Mouse (Mus musculus) hindbrain, embryonic 16.5 days (tissue): ENCODE data around the gene Fbrsl1. TPM values are rescaled to one million over a fixed set of nuclear protein-coding genes. Genes with fewer than 3 reads are reported as not detected.
"Not testable (repeated sequence)": the region's sequence is repeated elsewhere in the genome, so short reads cannot be mapped to it uniquely, and the experiment has no call there.

Experiments used
- ATAC-seq: fragments of 200-750 bp; cut with Nextera tagmentation; 2 replicates; pipeline ENCODE4 v1.8.0; 2017; ENCODE audit warnings: moderate TSS enrichment, moderate library complexity
- H3K27ac ChIP-seq: fragments of 300-500 bp; sonication (generic); 2 replicates; pipeline ENCODE4 v1.5.1; 2014; ENCODE audit warnings: low read depth, mild to moderate bottlenecking, control low read depth, low read length, moderate library complexity
- H3K27me3 ChIP-seq: fragments of 300-500 bp; sonication (generic); replicated peaks from 2 replicates; pipeline ENCODE4 v1.6.1; 2014; ENCODE audit warnings: low read length; ENCODE audit not compliant: control insufficient read depth, insufficient read depth
- H3K36me3 ChIP-seq: fragments of 300-500 bp; sonication (generic); 2 replicates; pipeline ENCODE4 v1.6.1; 2014; ENCODE audit warnings: mild to moderate bottlenecking, low read length, moderate library complexity, mixed read lengths; ENCODE audit not compliant: control insufficient read depth, insufficient read depth
- H3K4me1 ChIP-seq: fragments of 300-500 bp; sonication (generic); 2 replicates; pipeline ENCODE4 v1.6.1; 2014; ENCODE audit warnings: low read depth, low read length; ENCODE audit not compliant: control insufficient read depth, insufficient read depth
- H3K4me2 ChIP-seq: fragments of 300-500 bp; sonication (generic); 2 replicates; pipeline ENCODE4 v1.6.1; 2014; ENCODE audit warnings: mild to moderate bottlenecking, low read length, control low read depth, moderate library complexity
- H3K4me3 ChIP-seq: fragments of 300-500 bp; sonication (generic); 2 replicates; pipeline ENCODE4 v1.5.1; 2014; ENCODE audit warnings: mild to moderate bottlenecking, low read length, control low read depth, moderate library complexity
- H3K9ac ChIP-seq: fragments of 300-500 bp; sonication (generic); 2 replicates; pipeline ENCODE4 v1.6.1; 2014; ENCODE audit warnings: low read depth, mild to moderate bottlenecking, control low read depth, low read length, moderate library complexity
- H3K9me3 ChIP-seq: fragments of 300-500 bp; sonication (generic); 2 replicates; pipeline ENCODE4 v1.6.1; 2014; ENCODE audit warnings: mild to moderate bottlenecking, low read length, moderate library complexity; ENCODE audit not compliant: control insufficient read depth
- WGBS: fragments of 180-500 bp; shearing (Covaris S2); extraction: QIAGEN DNeasy Blood & Tissue Kit; methylation state at CpG from one replicate; pipeline ENCODE4 v1.1.7; 2014; 5-methylcytosine and 5-hydroxymethylcytosine counted together
- polyA plus RNA-seq: library from polyadenylated mRNA; unstranded; fragments of >200 nt; fragmentation: Nextera tagmentation; extraction: Ambion mirVana; gene quantifications from 2 replicates; pipeline ENCODE4 v1.2.1, GENCODE M21; 2015

The Fbrsl1 gene
- polyA plus RNA-seq, 1 experiment from 2014 or later: 10.7 TPM

DNA sequence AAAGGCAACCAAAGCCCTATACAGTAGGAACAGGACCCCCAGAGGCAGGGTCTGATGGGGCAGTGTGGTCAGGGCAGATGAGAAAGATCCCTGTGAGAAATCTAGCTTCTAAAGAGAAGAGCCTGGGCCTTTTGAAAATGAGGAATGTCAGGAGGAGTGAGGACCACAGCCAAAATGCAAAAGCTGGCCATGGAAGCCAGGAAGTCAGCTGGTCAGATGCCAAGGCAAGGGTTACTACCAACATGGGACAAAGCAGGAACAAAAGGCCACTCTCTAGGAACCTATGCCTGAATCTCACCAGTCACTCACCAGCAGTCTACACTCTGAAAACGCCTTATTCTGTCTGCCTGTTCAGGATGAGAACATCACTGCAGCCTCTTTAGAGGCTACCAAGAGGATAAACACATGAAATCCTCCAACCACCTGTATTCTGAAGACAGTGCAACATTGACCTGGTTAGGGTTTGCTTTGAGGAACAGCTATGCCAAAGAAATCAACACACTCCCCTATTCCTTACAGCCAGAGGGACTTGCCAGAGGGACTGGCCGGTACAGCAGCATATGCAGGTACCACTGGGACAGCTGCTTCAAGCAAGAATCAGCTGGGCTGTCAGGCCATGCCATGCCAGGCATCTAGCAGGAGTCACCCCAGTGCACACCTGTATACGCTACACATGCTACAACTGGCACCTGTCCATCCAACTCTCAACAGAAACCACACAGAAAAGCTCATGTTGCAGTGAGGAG, 8.6 kb downstream of the Fbrsl1 start:
- Histone ChIP-seq H3K4me1 (peaks cover 10% of the 10 kb centered on the region; the same call in 1 of the 2 replicates), H3K27ac (no peak overlapping the region)

DNA sequence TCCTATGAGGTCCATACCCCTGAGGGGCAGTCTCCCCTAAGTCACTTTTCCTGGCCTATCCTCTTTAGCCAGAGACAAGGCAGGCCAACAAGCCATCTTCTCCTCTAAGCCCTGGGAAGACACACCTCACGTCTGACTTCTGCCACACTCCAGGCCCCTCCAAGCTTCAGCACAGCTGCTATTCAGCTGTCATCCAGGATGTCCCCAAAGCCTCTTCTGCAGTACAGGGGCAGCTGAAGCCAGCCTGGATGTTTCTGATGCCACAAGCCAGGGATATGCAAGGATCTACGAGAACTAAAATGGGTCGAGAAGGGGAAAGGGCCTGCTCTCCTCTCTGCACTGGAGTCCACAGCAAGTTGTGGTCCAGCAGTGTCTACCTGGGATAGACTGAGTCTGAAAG, 9.7 kb downstream of the Fbrsl1 start:
- H3K9me3 ChIP-seq: no peaks in the 10 kb centered on the region
- WGBS: 78% methylated on average over 3 of the region's 3 CpGs
- no peaks in the 10 kb centered on the region for H3K36me3 ChIP-seq
- no peak overlapping the region for H3K4me3 ChIP-seq
- no peak for ATAC-seq
- H3K4me2 ChIP-seq: no peak overlapping the region
- H3K9ac ChIP-seq: no peak overlapping the region
- peaks cover 10% of the 10 kb centered on the region; the same call in 1 of the 2 replicates for H3K4me1 ChIP-seq
- H3K27ac ChIP-seq: no peak overlapping the region
- no peaks in the 10 kb centered on the region for H3K27me3 ChIP-seq

More for the DNA sequence above, 8.6 kb downstream of the Fbrsl1 start:
- no peaks in the 10 kb centered on the region for H3K36me3 ChIP-seq
- H3K9me3 ChIP-seq: no peaks in the 10 kb centered on the region
- H3K4me2 ChIP-seq: no peak overlapping the region
- no peak for ATAC-seq
- no peak overlapping the region for H3K9ac ChIP-seq
- H3K4me3 ChIP-seq: no peak overlapping the region
- WGBS: 70% methylated on average over 3 of the region's 3 CpGs
- no peaks in the 10 kb centered on the region for H3K27me3 ChIP-seq

DNA sequence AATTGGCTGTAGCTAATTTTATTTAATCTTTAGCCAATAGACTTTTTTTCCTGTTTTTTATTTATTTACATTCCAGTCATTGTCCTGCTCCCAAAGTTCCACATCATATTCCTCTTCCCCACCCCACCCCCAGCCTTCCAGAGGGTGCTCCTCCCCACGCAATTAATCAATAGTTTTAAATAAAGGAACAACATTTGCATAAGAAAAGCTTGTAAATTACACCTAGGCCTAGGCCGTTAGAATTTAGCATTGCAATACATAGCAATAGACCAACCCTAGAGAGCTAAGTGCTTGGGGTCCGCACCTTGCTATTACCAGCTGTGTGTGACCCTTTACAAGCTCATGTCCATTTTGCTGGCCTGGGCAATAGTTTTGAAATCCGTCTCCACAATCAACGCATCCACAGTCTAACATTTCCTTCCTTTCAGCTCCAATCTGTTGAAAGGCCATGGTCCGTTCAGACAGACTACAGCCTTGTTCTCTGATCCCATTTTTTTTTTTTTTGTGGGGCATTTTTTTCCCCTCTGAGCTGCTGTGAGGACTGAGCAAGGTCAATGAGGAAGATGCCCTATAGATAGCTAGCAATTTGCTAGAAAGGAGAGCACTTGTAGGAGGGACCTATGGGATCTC, 10.6 kb downstream of the Fbrsl1 start:
- Histone ChIP-seq H3K4me3 (no peak overlapping the region), H3K27ac (no peak overlapping the region), H3K4me1 (peaks cover 10% of the 10 kb centered on the region; the same call in 1 of the 2 replicates), H3K4me2 (no peak overlapping the region), H3K27me3 (no peaks in the 10 kb centered on the region), H3K9me3 (no peaks in the 10 kb centered on the region), H3K36me3 (no peaks in the 10 kb centered on the region), H3K9ac (no peak overlapping the region)
- no peak for ATAC-seq
- WGBS: 38% methylated on average over 6 of the region's 6 CpGs

DNA sequence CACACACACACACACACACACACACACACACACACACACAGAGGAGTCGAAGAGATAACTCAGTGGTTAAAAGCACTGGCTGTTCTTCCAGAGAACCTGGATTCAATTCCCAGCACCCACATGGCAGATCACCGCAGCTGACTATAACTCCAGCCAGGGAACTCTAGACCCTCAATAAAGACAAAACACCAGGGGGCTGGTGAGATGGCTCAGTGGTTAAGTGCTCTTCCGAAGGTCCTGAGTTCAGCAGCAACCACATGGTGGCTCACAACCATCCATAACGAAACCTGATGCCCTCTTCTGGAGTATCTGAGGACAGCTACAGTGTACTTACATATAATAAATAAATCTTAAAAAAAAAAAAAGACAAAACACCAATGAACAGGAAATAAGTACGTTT, 12.1 kb downstream of the Fbrsl1 start:
- H3K27ac ChIP-seq, H3K9me3 ChIP-seq, H3K36me3 ChIP-seq, H3K4me3 ChIP-seq, H3K9ac ChIP-seq, H3K27me3 ChIP-seq, H3K4me2 ChIP-seq, ATAC-seq, H3K4me1 ChIP-seq: not testable (repeated sequence)
- 61% methylated on average over 5 of the region's 5 CpGs for WGBS

DNA sequence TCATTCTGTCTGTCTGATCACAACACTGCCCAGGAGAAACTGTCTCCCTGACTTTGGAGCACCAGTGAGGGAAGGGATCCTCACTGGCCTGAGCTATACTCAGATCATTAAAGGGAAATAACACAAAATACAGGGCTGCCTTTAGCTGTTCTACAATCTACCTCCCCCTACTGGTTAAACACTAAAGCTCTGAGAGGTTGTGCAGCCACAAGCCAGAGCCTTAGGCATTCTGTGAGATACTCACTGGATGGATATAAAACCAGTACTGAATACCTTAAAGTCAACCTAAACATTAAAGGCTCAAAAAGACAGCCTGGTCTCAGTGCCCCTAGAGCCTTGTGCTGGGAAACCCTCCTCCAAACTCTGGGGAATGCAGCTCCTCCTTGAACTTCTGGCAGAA, 13.5 kb downstream of the Fbrsl1 start:
- peak; percentile 43; the same call in 1 of the 2 replicates for ATAC-seq
- Histone ChIP-seq H3K4me1 (peaks cover 4% of the 10 kb centered on the region; the same call in 1 of the 2 replicates), H3K9ac (no peak overlapping the region), H3K27me3 (no peaks in the 10 kb centered on the region), H3K36me3 (peaks cover 13% of the 10 kb centered on the region), H3K9me3 (no peaks in the 10 kb centered on the region), H3K27ac (no peak overlapping the region), H3K4me3 (no peak overlapping the region), H3K4me2 (no peak overlapping the region)

DNA sequence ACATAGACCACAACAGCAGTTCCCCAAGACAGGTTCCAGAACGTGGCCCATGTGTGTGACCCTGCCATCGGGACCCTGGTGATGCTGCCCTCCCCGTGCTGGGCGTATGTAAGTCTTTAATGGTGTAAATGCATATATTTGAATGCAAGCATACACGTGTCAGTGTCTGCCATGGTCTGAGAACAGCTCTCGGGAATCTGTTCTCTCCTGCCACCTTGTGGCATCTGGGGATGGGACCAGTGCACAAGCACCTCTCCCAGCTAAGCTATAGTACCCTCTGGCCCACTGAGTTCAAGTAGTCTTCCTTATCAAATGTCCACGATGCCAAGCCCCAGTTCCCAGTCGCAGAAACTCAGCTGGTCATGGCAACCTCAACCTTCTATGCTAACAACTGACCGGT, 19.3 kb downstream of the Fbrsl1 start:
- Histone ChIP-seq H3K36me3 (peaks cover 13% of the 10 kb centered on the region), H3K4me3 (no peak overlapping the region), H3K27ac (no peak overlapping the region), H3K4me2 (no peak overlapping the region), H3K9ac (no peak overlapping the region), H3K4me1 (no peaks in the 10 kb centered on the region), H3K9me3 (no peaks in the 10 kb centered on the region), H3K27me3 (no peaks in the 10 kb centered on the region)
- ATAC-seq: peak; percentile 81
- WGBS: 37% methylated on average over 9 of the region's 9 CpGs

DNA sequence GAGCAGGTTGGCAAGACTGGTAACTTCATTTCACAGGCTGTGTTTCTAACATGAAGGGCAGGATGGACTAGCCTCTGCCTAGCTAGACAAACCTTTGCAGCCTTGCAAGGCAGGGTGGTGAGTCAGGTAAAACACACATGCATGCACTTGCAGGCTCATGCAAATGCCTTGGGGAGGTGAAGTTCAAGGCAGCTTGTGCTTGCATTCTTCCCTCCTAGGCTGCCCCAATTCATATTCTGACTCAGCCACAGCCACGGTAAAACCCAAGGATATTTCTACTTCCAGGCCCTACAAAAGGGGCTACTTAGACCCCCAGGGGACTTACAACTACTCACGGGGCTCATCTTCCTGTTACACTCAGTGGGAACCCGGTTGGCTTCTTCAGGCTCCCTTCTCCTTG, 20.0 kb downstream of the Fbrsl1 start:
- no peak for ATAC-seq
- H3K4me2 ChIP-seq: no peak overlapping the region
- H3K4me1 ChIP-seq: no peaks in the 10 kb centered on the region
- H3K9me3 ChIP-seq: no peaks in the 10 kb centered on the region
- peaks cover 13% of the 10 kb centered on the region for H3K36me3 ChIP-seq
- WGBS: 72% methylated on average over 3 of the region's 3 CpGs
- H3K27me3 ChIP-seq: no peaks in the 10 kb centered on the region
- H3K4me3 ChIP-seq: no peak overlapping the region
- H3K27ac ChIP-seq: no peak overlapping the region
- no peak overlapping the region for H3K9ac ChIP-seq

DNA sequence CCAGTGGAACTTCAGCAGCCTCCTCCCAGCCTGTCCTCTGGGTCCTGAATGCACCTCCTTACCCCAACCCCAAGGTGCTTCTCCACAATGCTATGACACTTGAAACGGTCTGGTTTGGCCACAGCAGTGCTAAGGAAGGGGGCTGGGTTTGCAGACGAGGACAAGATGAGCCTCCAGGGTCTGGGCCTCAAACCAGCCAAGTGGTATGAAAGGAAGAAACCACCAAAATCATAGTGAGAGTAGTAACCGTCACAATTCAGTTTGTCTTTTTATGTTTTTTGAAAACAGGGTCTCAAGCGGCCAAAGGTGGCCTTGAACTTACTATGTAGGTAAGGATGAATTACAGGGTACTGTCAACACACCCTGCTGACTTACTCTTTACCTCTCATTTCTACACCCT, 23.1 kb downstream of the Fbrsl1 start:
- H3K9me3 ChIP-seq: no peaks in the 10 kb centered on the region
- H3K4me3 ChIP-seq: no peak overlapping the region
- ATAC-seq: no peak
- no peaks in the 10 kb centered on the region for H3K4me1 ChIP-seq
- H3K4me2 ChIP-seq: no peak overlapping the region
- no peaks in the 10 kb centered on the region for H3K36me3 ChIP-seq
- H3K27ac ChIP-seq: no peak overlapping the region
- no peaks in the 10 kb centered on the region for H3K27me3 ChIP-seq
- no peak overlapping the region for H3K9ac ChIP-seq
- WGBS: 90% methylated on average over 4 of the region's 4 CpGs

DNA sequence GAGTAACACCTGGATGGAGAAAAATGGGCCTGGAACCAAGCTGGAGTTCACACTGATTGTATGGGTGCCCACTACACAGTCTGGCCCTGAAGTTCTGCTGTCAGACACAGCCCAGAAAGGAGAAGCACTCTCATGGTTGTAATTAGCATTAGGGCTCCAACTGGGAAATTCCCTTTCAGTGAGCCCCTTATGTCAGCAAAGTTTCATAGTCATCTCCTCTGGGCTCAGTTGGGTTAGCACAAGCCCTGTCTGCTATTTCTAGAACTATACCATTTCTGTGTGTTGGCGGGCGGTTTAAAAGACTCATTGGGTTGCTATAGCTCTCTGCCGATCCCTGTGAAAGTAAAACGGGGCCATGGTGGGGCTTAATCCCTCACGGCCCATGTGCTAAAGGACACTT, 24.1 kb downstream of the Fbrsl1 start:
- Histone ChIP-seq H3K36me3 (no peaks in the 10 kb centered on the region), H3K27ac (no peak overlapping the region), H3K9me3 (no peaks in the 10 kb centered on the region), H3K4me1 (no peaks in the 10 kb centered on the region), H3K9ac (no peak overlapping the region), H3K4me3 (no peak overlapping the region), H3K27me3 (no peaks in the 10 kb centered on the region), H3K4me2 (no peak overlapping the region)
- ATAC-seq: no peak
- WGBS: 89% methylated on average over 5 of the region's 5 CpGs
